Mouse (Mus musculus): ENCODE data around the gene Gm28729.

- no peak for TF ChIP-seq CTCF (IDR thresholded peaks at IDR 0.05; ENCODE audit: borderline replicate concordance, insufficient read depth, low read length)
- TF ChIP-seq POLR2A (IDR thresholded peaks at IDR 0.05; ENCODE audit: low read depth, low read length): peak; percentile 38; the same call in 1 of the 2 replicates
Measured at GRCm38 (mm10) chr9:96437805-96438333, 87.2 kb downstream of the Gm28729 start.
